Mouse (Mus musculus): ENCODE data around the gene Scpep1.
A peak's percentile ranks its signal among the peaks of the same experiment; 100 is the strongest.
"Not testable (repeated sequence)": the region's sequence is repeated elsewhere in the genome, so short reads cannot be mapped to it uniquely, and the experiment has no call there.

The Scpep1 gene

DNA sequence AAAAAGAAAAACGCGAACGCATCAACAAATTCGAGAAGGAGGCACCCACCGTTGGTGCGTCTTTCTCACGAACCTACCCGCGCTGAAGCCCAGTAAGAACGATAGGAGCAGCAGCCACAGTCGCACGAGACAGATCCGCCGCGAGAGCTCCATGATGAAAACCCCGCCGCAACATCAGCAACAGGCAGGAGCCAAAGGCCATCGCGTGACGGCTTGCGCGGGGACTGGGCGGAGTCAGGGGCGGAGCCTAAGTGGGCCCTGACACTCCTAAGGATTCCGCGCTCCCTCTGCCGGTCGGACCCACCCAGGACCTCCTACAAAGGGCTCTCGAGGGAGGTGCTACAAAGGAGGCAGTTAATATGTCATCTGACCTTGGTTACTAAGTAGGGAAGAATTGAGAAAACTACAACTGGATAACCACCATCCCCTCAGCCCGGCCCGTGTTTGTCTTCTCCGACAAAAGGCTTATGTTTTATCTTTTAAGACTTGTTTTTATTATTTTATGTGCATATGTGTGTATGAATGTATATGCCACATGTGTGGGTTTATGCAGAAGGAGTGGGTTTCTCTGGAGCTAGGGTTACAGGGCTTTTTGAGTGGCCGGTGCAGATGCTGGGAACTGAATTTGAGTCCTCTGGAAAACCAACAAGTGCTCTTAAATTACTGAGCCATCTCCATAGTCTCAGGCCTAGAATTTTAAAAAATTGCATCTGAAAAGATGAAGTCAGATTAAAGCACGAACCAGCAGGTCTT is at the start of gene Scpep1:
Scpep1 (minus strand) TSS at position 249 of the 753 bp plus-strand sequence.
- DNase-seq (ENCODE audit: low spot score): peak; percentile 93

DNA sequence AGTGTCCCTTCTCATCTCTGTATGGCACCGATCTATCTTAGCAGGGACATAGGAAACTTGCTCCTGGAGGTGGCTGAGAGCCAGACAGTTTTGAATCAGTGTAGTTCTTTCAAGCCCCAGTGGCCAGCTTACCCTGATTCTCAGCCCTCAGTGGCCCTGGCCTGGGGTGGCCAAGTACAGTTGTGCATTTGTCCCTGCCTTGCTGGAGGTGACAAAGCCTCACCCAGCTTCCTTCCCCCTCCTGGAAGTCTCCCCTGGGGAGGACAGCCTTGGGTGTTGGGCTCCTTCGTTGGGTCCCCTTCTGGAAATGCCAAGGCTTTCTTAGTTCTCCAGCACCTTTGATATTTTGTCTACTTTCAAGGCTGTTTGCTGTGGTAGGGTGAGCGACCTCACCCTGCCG is 48.5 kb upstream of the Scpep1 start:
- no peak for DNase-seq (ENCODE audit: low spot score)

DNA sequence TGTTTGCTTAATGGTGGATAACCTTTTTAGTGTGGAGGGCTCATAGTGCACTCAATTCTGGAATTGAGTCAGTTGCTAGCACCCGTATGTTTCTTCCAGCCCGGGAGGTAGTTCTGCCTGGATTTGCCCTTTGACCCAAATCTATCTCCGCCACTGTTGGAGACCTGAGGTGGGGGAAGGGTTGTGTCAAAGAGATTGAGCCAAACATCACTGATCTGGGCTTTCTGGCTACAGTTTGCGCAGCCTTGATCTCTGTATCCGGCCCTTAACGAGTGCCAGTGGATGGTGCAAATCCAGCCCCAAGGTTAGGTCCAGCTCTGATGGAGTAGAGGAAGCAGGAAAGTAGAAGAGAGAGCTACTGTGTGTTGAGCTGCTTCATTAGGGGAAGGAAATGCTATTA is 47.8 kb upstream of the Scpep1 start:
- no peak for DNase-seq (ENCODE audit: low spot score)

DNA sequence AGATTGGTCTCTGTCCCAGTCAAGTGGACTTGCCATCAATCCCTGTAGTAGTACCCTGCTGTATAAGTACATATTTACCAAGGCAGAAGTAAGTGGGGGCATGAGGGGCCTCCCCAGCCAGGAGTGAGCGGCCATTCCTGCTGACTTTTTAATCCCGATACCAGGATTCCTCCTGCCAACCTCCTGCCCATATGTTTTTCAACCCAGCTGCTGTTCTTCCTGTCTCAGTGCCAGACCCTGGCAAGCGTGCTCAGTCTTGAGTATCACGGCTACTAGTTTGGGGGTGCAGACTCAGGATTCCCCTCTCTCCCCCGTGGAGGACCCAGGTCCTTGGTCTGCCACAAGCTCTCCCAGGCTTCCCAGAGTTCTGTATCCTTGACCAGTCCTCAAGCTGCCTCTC is 47.4 kb upstream of the Scpep1 start:
- no peak for DNase-seq (ENCODE audit: low spot score)

DNA sequence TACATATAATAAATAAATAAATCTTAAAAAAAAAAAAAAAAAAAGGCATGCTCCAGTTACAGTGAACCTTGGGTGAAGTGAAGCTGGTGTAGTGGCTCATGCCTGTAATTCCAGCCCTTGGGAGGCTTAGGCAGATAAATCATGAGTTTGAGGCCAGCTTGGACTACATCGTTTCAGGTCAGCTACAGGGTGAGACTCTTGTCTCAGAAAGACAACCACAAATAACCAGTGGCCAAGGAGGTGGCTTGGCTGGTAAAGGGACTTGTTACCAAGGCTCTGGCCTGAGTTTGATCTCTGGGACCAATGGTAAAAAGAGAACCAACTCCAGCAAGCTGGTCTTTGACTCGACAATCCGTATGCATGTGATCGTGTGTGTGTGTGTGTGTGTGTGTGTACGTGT is 46.8 kb upstream of the Scpep1 start:
- no peak for DNase-seq (ENCODE audit: low spot score)

DNA sequence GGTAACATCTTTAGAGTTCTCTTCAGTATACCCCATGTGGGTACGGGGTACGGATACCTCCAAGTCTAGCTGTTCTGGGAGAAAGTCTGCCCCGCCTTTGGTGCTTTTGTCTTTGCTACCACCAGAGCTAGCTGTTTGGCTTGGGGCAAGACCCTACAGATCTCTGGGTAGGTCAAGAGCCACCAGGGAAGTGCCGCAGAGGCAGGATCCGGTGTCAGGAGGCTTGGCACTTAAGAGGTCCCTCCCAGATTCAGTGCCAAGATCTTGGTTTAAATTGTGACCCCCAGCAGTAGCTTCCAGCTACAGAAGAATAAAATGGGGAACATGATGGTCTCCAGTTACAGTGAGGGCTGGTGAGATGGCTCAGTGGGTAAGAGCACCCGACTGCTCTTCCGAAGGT is 46.3 kb upstream of the Scpep1 start:
- no peak for DNase-seq (ENCODE audit: low spot score)

DNA sequence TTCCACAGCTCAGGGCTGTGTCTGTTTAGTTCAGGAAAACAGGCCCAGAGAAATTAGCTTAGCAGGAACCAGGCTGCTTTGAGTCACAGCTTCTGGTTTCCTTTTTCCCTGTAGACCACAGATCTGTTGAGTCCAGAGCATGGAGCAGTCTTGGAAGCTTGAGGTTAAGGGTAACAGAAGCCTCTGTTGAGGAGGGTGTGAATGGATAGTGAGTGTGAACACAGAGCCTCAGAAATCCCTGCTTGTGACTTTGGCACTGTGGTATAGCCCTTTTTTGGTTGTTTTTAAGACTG is 45.2 kb upstream of the Scpep1 start:
- no peak for DNase-seq (ENCODE audit: low spot score)

DNA sequence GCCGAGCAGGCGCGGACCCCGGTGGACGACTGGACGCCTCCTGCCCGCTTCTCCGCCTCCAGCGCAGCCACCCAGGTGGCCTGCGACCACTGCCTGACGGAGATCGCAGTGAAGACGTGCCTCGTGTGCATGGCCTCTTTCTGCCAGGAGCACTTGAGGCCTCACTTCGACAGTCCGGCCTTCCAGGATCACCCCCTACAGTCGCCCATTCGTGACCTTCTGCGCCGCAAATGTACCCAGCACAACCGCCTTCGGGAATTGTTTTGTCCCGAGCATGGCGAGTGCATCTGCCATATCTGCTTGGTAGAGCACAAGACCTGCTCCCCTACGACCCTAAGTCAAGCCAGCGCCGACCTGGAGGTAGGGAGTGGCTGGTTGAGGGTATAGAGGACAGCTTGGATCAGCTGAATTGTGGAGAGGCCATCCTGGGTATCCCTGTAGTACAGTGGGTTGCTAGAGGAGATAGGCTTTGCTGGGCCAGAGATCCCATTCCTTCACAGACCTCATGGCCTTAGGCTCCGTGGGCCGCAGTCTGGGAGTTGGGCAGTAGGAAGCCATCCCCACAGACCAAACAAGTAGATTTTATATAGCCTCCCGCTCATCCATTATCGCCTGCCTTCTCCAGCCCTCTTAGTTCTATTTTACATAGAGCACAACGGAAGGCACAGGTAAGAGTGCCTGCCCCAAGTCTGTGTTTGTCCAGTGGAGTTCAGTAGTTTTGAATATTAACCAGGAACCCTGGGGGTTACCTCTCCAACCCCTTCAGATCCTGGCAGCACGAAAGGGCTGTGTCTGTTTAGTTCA is 44.7 kb upstream of the Scpep1 start:
- no peak for DNase-seq (ENCODE audit: low spot score)

DNA sequence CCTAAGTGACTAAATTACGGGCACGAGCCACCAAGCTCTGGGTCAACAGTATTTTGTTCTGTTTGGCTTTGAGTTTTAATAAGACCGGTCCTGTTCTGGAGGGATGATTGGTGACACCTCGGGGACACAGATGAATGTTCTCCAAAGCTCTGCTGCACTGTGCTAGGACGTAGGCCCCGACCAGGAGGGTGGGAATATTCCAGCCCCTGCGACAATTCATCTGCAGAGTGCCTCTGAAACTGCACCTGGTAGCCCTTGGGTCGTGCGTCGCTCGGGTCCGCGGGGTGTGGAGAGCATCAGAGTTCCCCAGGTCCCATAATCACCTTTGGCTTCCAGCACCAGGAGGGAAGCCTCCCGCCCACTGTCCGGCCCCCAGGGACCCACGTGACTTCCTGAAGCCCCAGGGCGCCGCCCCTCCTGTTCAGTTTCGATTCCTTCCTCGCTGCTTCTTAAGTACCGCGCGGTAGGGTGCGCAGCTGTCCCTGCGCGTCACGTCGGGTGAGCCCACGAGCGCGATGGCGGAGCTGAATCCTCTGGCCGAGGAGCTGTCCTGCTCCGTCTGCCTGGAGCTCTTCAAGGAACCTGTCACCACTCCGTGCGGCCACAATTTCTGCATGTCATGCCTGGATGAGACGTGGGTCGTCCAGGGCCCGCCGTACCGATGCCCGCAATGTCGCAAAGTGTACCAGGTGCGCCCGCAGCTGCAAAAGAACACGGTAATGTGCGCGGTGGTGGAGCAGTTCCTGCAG is 43.9 kb upstream of the Scpep1 start, which contains the start of gene Trim25:
Trim25 (plus strand) TSS at position 403 of the 749 bp plus-strand sequence.
- peak; percentile 33 for DNase-seq (ENCODE audit: low spot score)

DNA sequence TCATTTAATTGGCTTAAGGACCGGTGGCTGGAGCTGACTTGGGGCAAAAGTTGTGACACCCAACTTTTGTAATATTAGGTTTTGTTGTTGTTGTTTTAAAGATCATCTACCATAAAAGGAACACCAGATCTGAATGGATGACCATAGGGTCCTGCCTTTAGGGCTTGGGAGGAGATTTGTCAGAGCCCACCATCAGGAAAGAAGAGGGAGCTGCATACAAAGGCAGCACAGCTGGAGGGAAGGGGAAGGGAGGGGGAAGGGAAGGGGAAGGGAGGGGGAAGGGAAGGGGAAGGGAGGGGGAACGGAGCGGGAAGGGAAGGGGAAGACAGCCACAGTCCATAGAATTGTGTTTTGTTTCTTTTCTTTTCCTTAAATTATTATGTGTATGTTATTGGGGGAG is 43.1 kb upstream of the Scpep1 start:
- no peak for DNase-seq (ENCODE audit: low spot score)

DNA sequence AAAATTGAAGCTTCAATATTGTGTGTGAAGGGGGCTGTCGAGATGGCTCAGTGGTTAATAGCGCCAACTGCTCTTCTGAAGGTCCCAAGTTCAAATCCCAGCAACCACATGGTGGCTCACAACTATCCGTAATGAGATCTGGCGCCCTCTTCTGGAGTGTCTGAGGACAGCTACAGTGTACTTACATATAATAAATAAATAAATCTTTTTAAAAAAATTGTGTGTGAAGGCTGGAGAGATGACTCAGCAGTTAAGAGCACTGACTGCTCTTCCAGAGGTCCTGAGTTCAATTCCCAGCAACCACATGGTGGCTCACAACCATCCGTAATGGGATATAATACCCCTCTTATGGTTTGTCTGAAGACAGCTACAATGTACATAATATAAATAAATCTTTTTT is 42.1 kb upstream of the Scpep1 start:
- DNase-seq (ENCODE audit: low spot score): not testable (repeated sequence)

DNA sequence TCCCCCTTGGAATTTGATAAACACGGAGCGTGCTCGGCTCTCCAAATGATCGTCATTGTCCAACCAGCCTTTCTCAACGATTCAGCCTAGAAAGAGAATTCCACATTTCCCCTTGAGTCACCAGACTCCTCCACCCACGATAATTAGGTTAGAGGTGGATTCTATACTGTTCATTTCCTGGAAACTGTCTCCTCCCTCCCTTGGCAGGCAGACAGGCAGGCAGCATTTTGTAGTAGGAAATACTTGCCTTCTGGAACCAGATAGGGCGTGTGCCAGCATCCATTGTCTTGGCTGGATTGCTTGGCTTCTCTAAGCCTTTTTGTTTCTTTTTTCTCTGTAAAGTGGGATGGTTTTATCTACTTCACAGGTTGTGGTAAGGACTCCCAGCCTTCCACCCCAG is 41.2 kb upstream of the Scpep1 start:
- DNase-seq (ENCODE audit: low spot score): no peak

DNA sequence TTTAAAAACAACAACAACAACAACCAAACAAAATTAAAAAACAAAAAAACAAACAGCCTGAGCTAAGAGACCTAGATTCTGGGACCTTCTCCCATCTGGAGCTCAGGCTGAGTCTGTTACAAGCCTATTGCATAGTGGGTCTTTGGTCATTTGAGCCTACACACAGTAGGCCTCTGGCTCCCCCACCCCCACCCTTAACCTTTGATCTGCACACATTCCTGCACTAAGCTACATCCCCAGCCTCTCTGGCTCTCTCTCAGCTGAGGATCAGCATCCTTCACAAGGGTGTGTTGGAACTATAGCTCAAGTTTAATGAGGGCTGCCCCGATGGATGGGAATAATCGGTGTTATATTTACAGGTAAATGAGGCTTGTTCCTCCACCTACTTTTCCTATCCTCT is 40.4 kb upstream of the Scpep1 start:
- DNase-seq (ENCODE audit: low spot score): no peak

DNA sequence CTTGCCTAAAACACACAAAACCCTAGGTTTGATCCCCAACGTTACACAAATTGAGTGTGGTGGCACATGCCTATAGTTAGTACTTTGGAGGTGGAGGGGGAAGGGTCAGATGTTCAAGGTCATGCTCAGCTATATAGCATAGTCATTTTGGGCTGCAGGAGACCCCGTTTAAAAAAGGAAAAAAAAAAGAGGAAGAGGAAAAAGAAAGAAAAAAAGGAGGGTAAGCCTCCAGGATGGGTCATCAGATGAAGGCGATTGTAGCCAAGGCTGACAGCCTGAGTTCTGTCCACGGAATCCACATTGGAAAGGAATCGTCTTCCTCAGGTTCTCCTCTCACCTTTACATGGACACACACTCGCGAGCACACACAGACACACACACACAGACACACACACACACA is 39.2 kb upstream of the Scpep1 start:
- no peak for DNase-seq (ENCODE audit: low spot score)

DNA sequence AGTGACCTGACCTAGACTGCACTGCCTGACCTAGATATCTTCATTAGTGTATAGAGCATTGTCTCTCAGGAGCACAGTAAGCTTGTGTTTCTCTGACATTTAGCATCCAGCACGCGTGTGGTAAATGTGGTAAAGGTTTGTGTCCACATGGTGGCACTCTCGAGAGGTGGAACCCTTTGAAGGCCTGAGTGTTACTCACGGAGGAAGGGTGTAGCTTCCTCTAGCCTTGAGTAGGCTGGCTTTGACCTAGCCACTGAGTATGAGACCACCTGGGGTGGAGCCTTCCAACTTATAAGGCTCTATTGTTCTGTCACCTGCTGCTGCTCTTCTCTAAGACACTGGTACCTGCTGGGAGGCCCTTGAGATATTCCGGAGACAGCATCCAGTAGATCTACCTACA is 38.4 kb upstream of the Scpep1 start:
- no peak for DNase-seq (ENCODE audit: low spot score)

DNA sequence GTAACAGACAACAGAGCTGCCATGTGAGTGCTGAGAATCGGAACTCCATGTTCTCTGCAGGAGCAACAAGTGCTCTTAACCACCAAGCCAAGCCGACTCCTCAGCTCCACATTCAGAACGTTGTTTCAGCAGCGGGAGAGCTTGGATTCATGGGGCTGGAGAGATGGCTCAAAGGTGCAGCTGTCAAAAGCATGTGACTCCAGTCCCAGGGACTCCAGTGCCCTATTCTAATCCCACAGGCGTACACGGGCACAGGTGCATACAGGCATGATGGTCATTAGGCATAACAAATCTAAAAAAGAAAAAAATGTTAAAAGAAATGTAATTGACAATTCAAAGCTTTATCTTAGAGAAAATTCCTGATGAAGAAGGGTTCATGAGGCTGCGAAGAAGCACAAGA is 37.9 kb upstream of the Scpep1 start:
- DNase-seq (ENCODE audit: low spot score): no peak

DNA sequence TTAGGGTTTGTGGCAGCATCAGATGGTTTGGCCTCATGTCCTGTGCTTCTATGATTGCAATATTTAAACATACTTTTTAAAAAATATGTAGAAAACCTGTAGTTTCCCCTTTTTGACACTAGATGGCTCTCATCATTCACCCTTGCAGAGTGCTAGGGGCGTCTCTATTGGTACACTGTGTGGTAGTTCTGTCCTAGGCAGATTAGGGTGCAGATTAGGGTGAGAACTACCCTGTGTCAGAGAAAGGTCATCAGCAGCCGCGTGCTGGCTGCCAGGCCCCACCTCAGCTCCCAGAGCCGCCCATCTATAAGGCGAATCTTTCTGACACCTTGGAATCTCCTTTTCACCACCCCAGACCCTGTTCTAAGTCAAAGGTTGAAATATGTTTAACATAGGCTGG is 34.3 kb upstream of the Scpep1 start:
- no peak for DNase-seq (ENCODE audit: low spot score)

DNA sequence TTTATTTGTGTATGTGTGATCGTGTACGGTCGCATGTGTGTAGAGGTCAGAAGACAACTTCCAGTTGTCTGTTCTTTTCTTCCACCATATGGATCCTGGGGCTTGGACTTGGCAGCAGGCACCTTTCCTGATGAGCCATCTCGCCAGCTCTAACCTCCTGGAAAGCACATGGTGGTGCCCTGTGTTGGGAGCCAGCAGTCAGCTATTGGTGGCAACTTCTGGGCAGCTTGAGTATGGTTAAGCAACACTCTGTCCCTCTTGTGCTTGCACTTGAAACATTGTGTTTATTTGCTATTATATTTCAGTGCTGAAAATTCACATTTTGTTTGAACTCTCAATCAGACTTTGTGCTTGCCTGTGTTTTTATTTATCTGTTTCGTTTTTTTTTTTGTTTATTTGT is 33.7 kb upstream of the Scpep1 start:
- no peak for DNase-seq (ENCODE audit: low spot score)

DNA sequence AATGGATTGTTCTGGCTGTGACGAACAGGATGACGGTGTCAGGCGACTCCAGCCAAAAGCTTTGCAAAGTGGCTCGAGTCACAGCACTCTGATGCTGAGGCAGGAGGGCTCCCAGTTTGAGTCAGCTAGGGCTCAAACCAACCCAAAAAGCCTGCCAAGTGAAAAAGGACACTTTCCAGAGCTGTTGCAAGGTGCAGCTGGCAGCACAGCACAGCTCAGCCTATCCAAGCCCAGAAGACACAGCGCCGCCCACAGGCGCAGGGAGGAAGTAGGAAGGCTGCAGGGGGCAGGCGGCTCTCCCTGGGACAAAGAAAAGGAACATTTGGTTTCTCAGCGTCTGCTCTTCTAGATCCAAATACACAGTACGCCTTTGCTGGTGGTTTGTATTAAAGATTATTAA is 31.4 kb upstream of the Scpep1 start:
- no peak for DNase-seq (ENCODE audit: low spot score)

DNA sequence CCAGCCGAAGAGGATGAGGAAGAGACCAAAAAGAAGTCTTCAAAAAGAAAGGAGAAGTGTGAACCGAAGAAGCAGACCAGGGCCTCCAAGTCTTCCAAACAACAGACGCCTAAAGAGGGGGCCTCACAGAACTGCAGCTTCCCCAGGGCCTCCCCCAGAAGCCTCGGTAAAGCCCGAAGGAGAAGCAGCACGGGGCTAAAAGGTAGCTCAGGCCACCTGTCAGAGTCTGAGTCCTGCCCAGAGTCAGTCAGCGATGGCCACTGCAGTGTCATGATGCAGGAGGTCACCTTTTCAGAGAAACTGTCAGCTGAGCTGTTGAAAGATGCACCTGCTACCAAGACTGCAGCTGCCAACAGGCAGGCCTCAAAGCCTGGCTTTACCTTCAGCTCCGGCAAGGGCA is 26.1 kb upstream of the Scpep1 start:
- no peak for DNase-seq (ENCODE audit: low spot score)

DNA sequence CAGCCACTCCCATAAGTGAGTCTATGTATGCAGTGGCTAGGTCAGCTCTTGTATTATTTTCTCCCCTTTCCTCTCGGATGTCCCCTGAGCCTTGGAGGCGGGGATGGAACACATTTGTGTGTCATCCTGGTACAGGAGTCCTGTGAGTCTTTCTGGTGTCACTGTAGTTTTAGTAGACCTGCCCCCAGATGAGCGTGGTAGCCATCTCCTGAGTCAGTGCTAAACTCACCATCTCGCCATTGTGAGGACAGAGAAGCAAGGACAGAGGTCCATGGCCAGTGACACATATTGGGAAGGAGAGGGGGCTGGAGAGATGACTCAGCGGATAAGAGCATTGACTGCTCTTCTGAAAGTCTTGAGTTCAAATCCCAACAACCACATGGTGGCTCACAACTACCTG is 21.9 kb upstream of the Scpep1 start:
- DNase-seq (ENCODE audit: low spot score): no peak

DNA sequence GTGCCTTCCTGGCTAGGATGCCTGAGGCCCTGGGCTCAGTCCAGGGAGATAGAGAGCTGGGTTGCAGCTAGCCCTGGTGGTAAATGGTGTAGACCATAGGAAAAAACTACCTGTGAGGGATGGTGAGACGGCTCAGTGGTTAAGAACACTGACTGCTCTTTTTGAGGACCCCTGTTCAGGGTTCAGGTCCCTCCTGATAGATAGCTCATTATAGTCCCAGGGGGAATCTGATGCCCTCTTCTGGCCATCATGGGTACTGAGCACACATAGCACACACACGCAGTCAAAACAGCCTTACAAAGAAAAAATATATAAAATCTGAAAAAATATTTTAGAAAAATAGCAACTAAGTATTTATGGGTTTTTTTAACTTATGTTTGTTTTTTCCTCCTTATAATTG is 21.1 kb upstream of the Scpep1 start:
- DNase-seq (ENCODE audit: low spot score): no peak
